ENCODE assay signal across 8 mouse cellular contexts in genomic region chr10:94034876-94035657, GRCm38 (mm10). TPM values are rescaled to one million over a fixed set of nuclear protein-coding genes. Genes with fewer than 3 reads are reported as not detected.
DNase-seq lines count a peak whose midpoint lies in the region; ATAC-seq lines count a peak whose summit lies in the region.

No protein-coding gene starts in this region.

- peaks cover 18% of the 10 kb centered on the region for H3K4me1 ChIP-seq in forebrain, embryonic 14.5 days (ENCODE audit: control insufficient read depth, insufficient read depth, low read length)
- peaks cover 10% of the 10 kb centered on the region for H3K4me1 ChIP-seq in intestine, embryonic 16.5 days (ENCODE audit: control insufficient read depth, insufficient read depth, low read length)
- H3K4me1 ChIP-seq in liver, embryonic 16.5 days (ENCODE audit: control insufficient read depth, low read depth, low read length) = peaks cover 19% of the 10 kb centered on the region
- peaks cover 45% of the 10 kb centered on the region for H3K4me1 ChIP-seq in neural tube, embryonic 13.5 days (replicated peaks)

- peak overlapping the region; percentile 92 for H3K9ac ChIP-seq in forebrain, embryonic 14.5 days (ENCODE audit: low read length)
- peak overlapping the region; percentile 85 for H3K9ac ChIP-seq in intestine, embryonic 16.5 days (ENCODE audit: low read depth, low read length)
- peak overlapping the region; percentile 87 for H3K9ac ChIP-seq in liver, embryonic 16.5 days (ENCODE audit: low read depth, low read length)
- H3K9ac ChIP-seq in neural tube, embryonic 13.5 days = peak overlapping the region; percentile 93

- peak overlapping the region; percentile 89 for H3K4me3 ChIP-seq in forebrain, embryonic 14.5 days (ENCODE audit: low read depth, low read length)
- peak overlapping the region; percentile 97 for H3K4me3 ChIP-seq in intestine, embryonic 16.5 days (ENCODE audit: low read length)
- peak overlapping the region; percentile 99 for H3K4me3 ChIP-seq in liver, embryonic 16.5 days (ENCODE audit: low read depth, low read length)
- peak overlapping the region; percentile 80 for H3K4me3 ChIP-seq in neural tube, embryonic 13.5 days

- peaks cover 8% of the 10 kb centered on the region; the same call in 1 of the 2 replicates for H3K36me3 ChIP-seq in forebrain, embryonic 14.5 days (ENCODE audit: control insufficient read depth, insufficient read depth, low read length)
- H3K36me3 ChIP-seq in intestine, embryonic 16.5 days (ENCODE audit: control insufficient read depth, insufficient read depth, low read length) = no peaks in the 10 kb centered on the region
- no peaks in the 10 kb centered on the region for H3K36me3 ChIP-seq in liver, embryonic 16.5 days (ENCODE audit: control insufficient read depth, insufficient read depth)
- peaks cover 2% of the 10 kb centered on the region for H3K36me3 ChIP-seq in neural tube, embryonic 13.5 days

- peak; percentile 69 for ATAC-seq in forebrain, embryonic 14.5 days
- peak; percentile 90 for ATAC-seq in intestine, embryonic 16.5 days
- peak; percentile 77 for ATAC-seq in liver, embryonic 16.5 days (ENCODE audit: low read depth)
- peak; percentile 86 for ATAC-seq in neural tube, embryonic 13.5 days (ENCODE audit: low read depth)

- DNase-seq in retina, adult 2 months (ENCODE audit: low read depth, low spot score) = peak; percentile 6
- no peak for DNase-seq in retina, postnatal 1 day
- peak; percentile 41 for DNase-seq in brain, adult 2 months (ENCODE audit: low read depth, low spot score)
- DNase-seq in forebrain, embryonic 14.5 days (ENCODE audit: low spot score) = peak; percentile 52
- DNase-seq in yolk sac, embryonic 10.5 days (ENCODE audit: low spot score) = no peak

- H3K9me3 ChIP-seq in forebrain, embryonic 14.5 days (replicated peaks; ENCODE audit: control insufficient read depth, low read length) = no peaks in the 10 kb centered on the region
- no peaks in the 10 kb centered on the region for H3K9me3 ChIP-seq in intestine, embryonic 16.5 days (ENCODE audit: control insufficient read depth, low read length)
- H3K9me3 ChIP-seq in liver, embryonic 16.5 days (replicated peaks; ENCODE audit: control insufficient read depth, low read length) = no peaks in the 10 kb centered on the region
- no peaks in the 10 kb centered on the region for H3K9me3 ChIP-seq in neural tube, embryonic 13.5 days

- under 1% methylated on average over 24 of the region's 30 CpGs for WGBS in forebrain, embryonic 14.5 days
- 2% methylated on average over 30 of the region's 30 CpGs for WGBS in intestine, embryonic 16.5 days
- WGBS in liver, embryonic 16.5 days (ENCODE audit: insufficient replicate concordance) = 2% methylated on average over 30 of the region's 30 CpGs
- WGBS in neural tube, embryonic 13.5 days = 1% methylated on average over 30 of the region's 30 CpGs

- H3K4me2 ChIP-seq in forebrain, embryonic 14.5 days (ENCODE audit: low read length) = peak overlapping the region; percentile 60
- H3K4me2 ChIP-seq in intestine, embryonic 16.5 days (ENCODE audit: low read depth, low read length) = peak overlapping the region; percentile 70
- H3K4me2 ChIP-seq in liver, embryonic 16.5 days (ENCODE audit: low read depth, low read length) = peak overlapping the region; percentile 88
- peak overlapping the region; percentile 63 for H3K4me2 ChIP-seq in neural tube, embryonic 13.5 days

- H3K27me3 ChIP-seq in forebrain, embryonic 14.5 days (replicated peaks; ENCODE audit: control insufficient read depth, insufficient read depth, low read length) = no peaks in the 10 kb centered on the region
- no peaks in the 10 kb centered on the region for H3K27me3 ChIP-seq in intestine, embryonic 16.5 days (replicated peaks; ENCODE audit: control insufficient read depth, insufficient read depth, low read length)
- H3K27me3 ChIP-seq in liver, embryonic 16.5 days (ENCODE audit: control insufficient read depth, insufficient read depth, low read depth, low read length) = no peaks in the 10 kb centered on the region
- no peaks in the 10 kb centered on the region for H3K27me3 ChIP-seq in neural tube, embryonic 13.5 days

- peak overlapping the region; percentile 66 for H3K27ac ChIP-seq in forebrain, embryonic 14.5 days (ENCODE audit: low read depth, low read length)
- no peak overlapping the region; the same call in 1 of the 2 replicates for H3K27ac ChIP-seq in intestine, embryonic 16.5 days (ENCODE audit: low read length)
- peak overlapping the region; percentile 75 for H3K27ac ChIP-seq in liver, embryonic 16.5 days (ENCODE audit: low read length)
- H3K27ac ChIP-seq in neural tube, embryonic 13.5 days (replicated peaks) = peak overlapping the region; percentile 85

RNA-seq across cellular contexts. Expression of gene Vezt, which starts 0.6 kb away (rescaled TPM):
- polyA plus RNA-seq in forebrain, embryonic 14.5 days (2014; fragmentation: Nextera tagmentation; extraction: Ambion mirVana) = 70.2 and 75.5 TPM in 2 replicates
- polyA plus RNA-seq in intestine, embryonic 16.5 days (2015; fragmentation: Nextera tagmentation; extraction: Ambion mirVana) = 17.1 and 18.5 TPM in 2 replicates
- polyA plus RNA-seq in liver, embryonic 16.5 days (2015; fragmentation: Nextera tagmentation; extraction: Ambion mirVana) = 10.4 and 11.3 TPM in 2 replicates
- 49.9 and 61.0 TPM in 2 replicates for polyA plus RNA-seq in neural tube, embryonic 13.5 days (2015; fragmentation: Nextera tagmentation; extraction: Ambion mirVana)

RNA-seq across cellular contexts. Expression of gene Fgd6, which starts 0.7 kb away (rescaled TPM):
- 1.3 and 1.7 TPM in 2 replicates for polyA plus RNA-seq in forebrain, embryonic 14.5 days (2014; fragmentation: Nextera tagmentation; extraction: Ambion mirVana)
- 2.7 and 3.0 TPM in 2 replicates for polyA plus RNA-seq in intestine, embryonic 16.5 days (2015; fragmentation: Nextera tagmentation; extraction: Ambion mirVana)
- 3.5 and 3.7 TPM in 2 replicates for polyA plus RNA-seq in liver, embryonic 16.5 days (2015; fragmentation: Nextera tagmentation; extraction: Ambion mirVana)
- polyA plus RNA-seq in neural tube, embryonic 13.5 days (2015; fragmentation: Nextera tagmentation; extraction: Ambion mirVana) = 2.7 and 3.2 TPM in 2 replicates

Comparison
In these comparisons a context has a peak if more than half of its experiments do, and no peak if none do; other contexts are left out.
1. DNase-seq: peak in retina, adult 2 months (single experiment), brain, adult 2 months (single experiment) and forebrain, embryonic 14.5 days (single experiment); none in retina, postnatal 1 day (single experiment) and yolk sac, embryonic 10.5 days (single experiment).
2. Peak in every context shown above with its lines, with median percentiles within 50 percentile points of each other: ATAC-seq, H3K4me2 ChIP-seq, H3K4me3 ChIP-seq and H3K9ac ChIP-seq.